Mouse (Mus musculus): Measurements from ENCODE around the gene Slc25a39. TPM values are rescaled to one million over a fixed set of nuclear protein-coding genes. Genes with fewer than 3 reads are reported as not detected.

The Slc25a39 gene
- polyA plus RNA-seq, 1 experiment from 2014 or later: 360 TPM

DNA sequence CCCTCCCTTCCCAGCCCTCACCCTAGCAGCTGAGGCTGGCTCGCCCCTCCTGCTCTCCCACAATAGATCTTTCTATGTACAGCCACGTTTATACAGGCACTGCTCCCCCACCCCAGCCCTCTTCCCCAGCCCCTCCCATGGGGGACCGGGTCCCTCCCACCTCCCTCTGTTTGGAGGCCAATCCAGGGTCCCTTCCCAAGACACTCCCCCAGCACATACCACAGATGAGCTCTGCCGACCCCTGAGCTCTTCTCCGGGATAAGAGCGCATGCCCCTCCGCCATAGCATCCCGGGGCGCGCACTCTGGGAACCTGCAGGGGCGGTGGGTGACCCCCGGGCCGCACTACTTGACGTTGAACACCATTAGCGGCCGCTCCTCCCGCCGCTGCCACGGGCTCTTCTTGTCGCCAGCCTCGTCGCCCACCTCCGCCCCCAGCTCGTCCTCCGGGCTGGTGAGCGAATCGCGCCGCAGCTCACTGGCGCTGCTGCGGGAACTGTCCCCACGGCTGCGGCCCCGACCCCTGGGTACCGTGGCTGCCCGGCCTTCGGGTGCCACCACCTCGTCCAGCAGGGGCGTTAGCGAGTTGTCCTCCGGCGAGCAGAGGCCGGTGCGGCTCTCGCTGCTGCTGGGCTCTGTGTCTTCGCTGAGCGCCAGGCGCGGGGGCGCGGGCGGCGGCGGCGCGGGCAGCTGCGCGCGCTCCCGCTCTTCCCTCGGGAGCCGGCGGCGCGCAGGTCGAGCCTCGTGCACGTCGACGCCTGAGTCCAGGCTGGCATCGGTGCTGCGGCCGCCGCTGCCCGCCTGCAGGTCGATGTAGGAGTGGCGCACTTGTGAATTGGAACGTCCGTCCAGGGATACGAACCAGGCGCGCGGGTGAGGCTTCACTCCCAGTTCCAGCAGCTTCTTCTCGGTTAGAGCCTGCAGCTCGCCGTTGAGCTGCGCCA is 29.6 kb upstream of the Slc25a39 start:
- Histone ChIP-seq H3K36me3 (ENCODE audit: insufficient read depth, low read length) (peaks cover 55% of the 10 kb centered on the region), H3K27ac (ENCODE audit: low read length) (peak overlapping the region; percentile 53; the same call in 1 of the 2 replicates), H3K4me3 (ENCODE audit: low read length) (peak overlapping the region; percentile 52), H3K27me3 (ENCODE audit: insufficient read depth, low read length) (no peaks in the 10 kb centered on the region), H3K4me1 (ENCODE audit: insufficient read depth, low read length) (peaks cover 23% of the 10 kb centered on the region), H3K4me2 (replicated peaks; ENCODE audit: low read depth, low read length) (peak overlapping the region; percentile 96), H3K9ac (replicated peaks; ENCODE audit: low read length) (peak overlapping the region; percentile 70), H3K9me3 (ENCODE audit: low read length) (no peaks in the 10 kb centered on the region)
- WGBS: 9% methylated on average over 81 of the region's 87 CpGs
- ATAC-seq (ENCODE audit: low FRiP score, low TSS enrichment): peak; percentile 61

DNA sequence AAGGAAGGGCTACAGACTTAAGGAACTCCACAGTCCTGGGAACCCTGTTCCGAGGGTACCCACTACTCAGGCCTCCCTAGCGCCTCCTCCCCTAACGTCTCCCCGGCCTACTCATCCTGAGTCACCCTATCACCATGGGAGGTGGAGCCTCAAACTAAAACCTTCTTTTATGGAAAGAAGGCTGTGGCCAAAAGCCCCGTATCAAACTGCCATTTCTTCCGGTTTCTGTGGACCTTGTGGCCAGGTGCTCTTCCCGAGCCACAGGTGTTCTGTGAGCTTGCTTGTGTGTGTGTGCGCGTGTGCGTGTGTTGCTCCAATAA is 28.7 kb upstream of the Slc25a39 start:
- Histone ChIP-seq H3K9ac (replicated peaks; ENCODE audit: low read length) (no peak overlapping the region), H3K4me3 (ENCODE audit: low read length) (no peak overlapping the region), H3K27ac (ENCODE audit: low read length) (no peak overlapping the region), H3K4me1 (ENCODE audit: insufficient read depth, low read length) (peaks cover 30% of the 10 kb centered on the region), H3K27me3 (ENCODE audit: insufficient read depth, low read length) (no peaks in the 10 kb centered on the region), H3K4me2 (replicated peaks; ENCODE audit: low read depth, low read length) (no peak overlapping the region), H3K36me3 (ENCODE audit: insufficient read depth, low read length) (peaks cover 48% of the 10 kb centered on the region), H3K9me3 (ENCODE audit: low read length) (no peaks in the 10 kb centered on the region)
- ATAC-seq (ENCODE audit: low FRiP score, low TSS enrichment): no peak
- 81% methylated on average over 10 of the region's 10 CpGs for WGBS

DNA sequence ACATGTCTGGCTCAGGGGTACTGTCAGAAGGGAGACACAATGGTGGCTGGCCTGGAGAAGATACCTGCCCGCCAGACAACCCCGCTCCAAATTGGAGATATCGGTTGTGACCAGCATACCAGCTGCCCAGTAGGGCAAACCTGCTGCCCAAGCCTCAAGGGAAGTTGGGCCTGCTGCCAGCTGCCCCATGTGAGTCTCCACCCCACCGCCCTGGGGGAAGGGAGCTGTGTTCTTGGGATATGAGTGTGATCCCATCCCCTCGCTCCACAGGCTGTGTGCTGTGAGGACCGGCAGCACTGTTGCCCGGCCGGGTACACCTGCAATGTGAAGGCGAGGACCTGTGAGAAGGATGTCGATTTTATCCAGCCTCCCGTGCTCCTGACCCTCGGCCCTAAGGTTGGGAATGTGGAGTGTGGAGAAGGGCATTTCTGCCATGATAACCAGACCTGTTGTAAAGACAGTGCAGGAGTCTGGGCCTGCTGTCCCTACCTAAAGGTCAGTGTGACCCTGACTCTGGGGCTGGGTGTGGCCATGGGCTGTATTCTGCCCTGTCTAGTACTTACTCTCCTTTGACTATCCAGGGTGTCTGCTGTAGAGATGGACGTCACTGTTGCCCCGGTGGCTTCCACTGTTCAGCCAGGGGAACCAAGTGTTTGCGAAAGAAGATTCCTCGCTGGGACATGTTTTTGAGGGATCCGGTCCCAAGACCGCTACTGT is 28.2 kb upstream of the Slc25a39 start:
- H3K36me3 ChIP-seq (ENCODE audit: insufficient read depth, low read length): peaks cover 44% of the 10 kb centered on the region
- no peak overlapping the region for H3K4me3 ChIP-seq (ENCODE audit: low read length)
- no peak for ATAC-seq (ENCODE audit: low FRiP score, low TSS enrichment)
- H3K27ac ChIP-seq (ENCODE audit: low read length): no peak overlapping the region
- peaks cover 34% of the 10 kb centered on the region for H3K4me1 ChIP-seq (ENCODE audit: insufficient read depth, low read length)
- H3K9me3 ChIP-seq (ENCODE audit: low read length): no peaks in the 10 kb centered on the region
- no peaks in the 10 kb centered on the region for H3K27me3 ChIP-seq (ENCODE audit: insufficient read depth, low read length)
- no peak overlapping the region for H3K4me2 ChIP-seq (replicated peaks; ENCODE audit: low read depth, low read length)
- no peak overlapping the region for H3K9ac ChIP-seq (replicated peaks; ENCODE audit: low read length)
- 88% methylated on average over 18 of the region's 18 CpGs for WGBS

DNA sequence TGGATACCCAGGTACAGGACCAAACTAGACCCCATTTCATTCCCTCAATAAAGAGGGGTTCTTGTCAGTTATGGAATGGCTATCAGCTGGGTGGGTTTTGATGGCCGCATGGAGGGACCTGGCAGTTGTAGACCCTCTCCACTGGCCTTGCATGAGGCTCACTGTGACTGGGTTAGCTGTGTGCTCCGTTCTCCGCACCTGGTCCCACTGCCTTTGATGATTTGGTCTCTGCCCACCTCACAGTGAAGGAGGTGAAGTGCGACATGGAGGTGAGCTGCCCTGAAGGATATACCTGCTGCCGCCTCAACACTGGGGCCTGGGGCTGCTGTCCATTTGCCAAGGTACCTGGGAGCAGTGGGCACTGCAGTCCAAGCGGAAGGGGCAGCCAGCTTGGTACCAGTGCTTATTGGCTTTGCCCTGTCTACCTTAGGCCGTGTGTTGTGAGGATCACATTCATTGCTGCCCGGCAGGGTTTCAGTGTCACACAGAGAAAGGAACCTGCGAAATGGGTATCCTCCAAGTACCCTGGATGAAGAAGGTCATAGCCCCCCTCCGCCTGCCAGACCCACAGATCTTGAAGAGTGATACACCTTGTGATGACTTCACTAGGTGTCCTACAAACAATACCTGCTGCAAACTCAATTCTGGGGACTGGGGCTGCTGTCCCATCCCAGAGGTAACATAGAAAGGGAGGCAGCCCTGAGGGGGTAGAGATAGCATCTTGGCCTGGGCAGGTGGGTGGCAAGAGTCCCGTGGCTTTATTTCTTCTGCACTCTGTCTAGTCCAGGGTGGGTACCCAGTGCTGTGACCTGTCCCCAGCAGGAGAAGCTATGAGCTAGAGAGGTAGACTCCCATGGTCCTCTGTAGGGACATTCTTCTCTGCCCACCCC is 27.3 kb upstream of the Slc25a39 start:
- Histone ChIP-seq H3K9me3 (ENCODE audit: low read length) (no peaks in the 10 kb centered on the region), H3K4me3 (ENCODE audit: low read length) (no peak overlapping the region), H3K4me1 (ENCODE audit: insufficient read depth, low read length) (peaks cover 34% of the 10 kb centered on the region), H3K36me3 (ENCODE audit: insufficient read depth, low read length) (peaks cover 39% of the 10 kb centered on the region), H3K27me3 (ENCODE audit: insufficient read depth, low read length) (no peaks in the 10 kb centered on the region), H3K9ac (replicated peaks; ENCODE audit: low read length) (no peak overlapping the region), H3K27ac (ENCODE audit: low read length) (no peak overlapping the region), H3K4me2 (replicated peaks; ENCODE audit: low read depth, low read length) (no peak overlapping the region)
- ATAC-seq (ENCODE audit: low FRiP score, low TSS enrichment): no peak
- WGBS: 92% methylated on average over 11 of the region's 11 CpGs

DNA sequence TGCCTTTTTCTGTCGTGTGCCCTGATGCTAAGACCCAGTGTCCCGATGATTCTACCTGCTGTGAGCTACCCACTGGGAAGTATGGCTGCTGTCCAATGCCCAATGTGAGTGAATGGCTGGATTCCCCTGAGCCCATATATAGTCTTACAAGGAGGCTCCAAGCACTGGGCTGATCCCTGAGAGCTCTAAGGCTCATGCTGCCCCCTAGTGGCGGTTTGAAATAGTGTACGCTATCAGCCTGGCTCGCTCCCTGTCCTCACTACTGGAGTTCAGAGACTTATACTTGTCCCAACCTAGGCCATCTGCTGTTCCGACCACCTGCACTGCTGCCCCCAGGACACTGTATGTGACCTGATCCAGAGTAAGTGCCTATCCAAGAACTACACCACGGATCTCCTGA is 26.7 kb upstream of the Slc25a39 start:
- no peak for ATAC-seq (ENCODE audit: low FRiP score, low TSS enrichment)
- Histone ChIP-seq H3K36me3 (ENCODE audit: insufficient read depth, low read length) (peaks cover 32% of the 10 kb centered on the region), H3K4me3 (ENCODE audit: low read length) (no peak overlapping the region), H3K27me3 (ENCODE audit: insufficient read depth, low read length) (no peaks in the 10 kb centered on the region), H3K27ac (ENCODE audit: low read length) (no peak overlapping the region), H3K4me2 (replicated peaks; ENCODE audit: low read depth, low read length) (no peak overlapping the region), H3K9me3 (ENCODE audit: low read length) (no peaks in the 10 kb centered on the region), H3K4me1 (ENCODE audit: insufficient read depth, low read length) (peaks cover 40% of the 10 kb centered on the region), H3K9ac (replicated peaks; ENCODE audit: low read length) (no peak overlapping the region)
- 11% methylated on average over 7 of the region's 7 CpGs for WGBS

DNA sequence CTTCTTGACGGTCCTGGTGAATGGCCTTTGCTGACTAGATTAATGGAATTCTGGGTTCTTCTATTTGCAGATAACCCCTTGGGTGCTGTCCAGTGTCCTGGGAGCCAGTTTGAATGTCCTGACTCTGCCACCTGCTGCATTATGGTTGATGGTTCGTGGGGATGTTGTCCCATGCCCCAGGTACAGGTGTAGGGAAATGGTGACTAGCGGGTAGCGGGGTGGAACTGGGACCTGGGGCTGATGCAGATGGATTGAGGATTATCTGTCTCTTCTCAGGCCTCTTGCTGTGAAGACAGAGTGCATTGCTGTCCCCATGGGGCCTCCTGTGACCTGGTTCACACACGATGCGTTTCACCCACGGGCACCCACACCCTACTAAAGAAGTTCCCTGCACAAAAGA is 26.1 kb upstream of the Slc25a39 start:
- no peak for ATAC-seq (ENCODE audit: low FRiP score, low TSS enrichment)

DNA sequence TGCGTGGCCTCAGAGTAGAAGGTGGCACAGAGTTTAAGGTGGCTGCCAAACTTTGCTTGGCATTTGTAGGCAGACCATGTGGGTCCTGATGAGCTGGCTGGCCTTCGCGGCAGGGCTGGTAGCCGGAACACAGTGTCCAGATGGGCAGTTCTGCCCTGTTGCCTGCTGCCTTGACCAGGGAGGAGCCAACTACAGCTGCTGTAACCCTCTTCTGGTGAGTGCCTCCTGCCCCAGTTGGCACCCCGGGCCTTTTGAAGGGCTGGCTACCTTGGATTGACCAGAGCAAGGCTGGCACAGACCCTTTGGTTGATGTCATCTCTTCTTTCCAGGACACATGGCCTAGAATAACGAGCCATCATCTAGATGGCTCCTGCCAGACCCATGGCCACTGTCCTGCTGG is 25.1 kb upstream of the Slc25a39 start:
- Histone ChIP-seq H3K27ac (ENCODE audit: low read length) (no peak overlapping the region), H3K4me3 (ENCODE audit: low read length) (no peak overlapping the region), H3K9ac (replicated peaks; ENCODE audit: low read length) (no peak overlapping the region), H3K9me3 (ENCODE audit: low read length) (no peaks in the 10 kb centered on the region), H3K27me3 (ENCODE audit: insufficient read depth, low read length) (no peaks in the 10 kb centered on the region), H3K4me1 (ENCODE audit: insufficient read depth, low read length) (peaks cover 31% of the 10 kb centered on the region), H3K4me2 (replicated peaks; ENCODE audit: low read depth, low read length) (no peak overlapping the region), H3K36me3 (ENCODE audit: insufficient read depth, low read length) (peaks cover 26% of the 10 kb centered on the region)
- ATAC-seq (ENCODE audit: low FRiP score, low TSS enrichment): no peak
- 88% methylated on average over 6 of the region's 6 CpGs for WGBS

More for the DNA sequence above, 26.1 kb upstream of the Slc25a39 start:
- Histone ChIP-seq H3K4me1 (ENCODE audit: insufficient read depth, low read length) (peaks cover 40% of the 10 kb centered on the region), H3K9ac (replicated peaks; ENCODE audit: low read length) (no peak overlapping the region), H3K36me3 (ENCODE audit: insufficient read depth, low read length) (peaks cover 27% of the 10 kb centered on the region), H3K9me3 (ENCODE audit: low read length) (no peaks in the 10 kb centered on the region), H3K4me2 (replicated peaks; ENCODE audit: low read depth, low read length) (no peak overlapping the region), H3K4me3 (ENCODE audit: low read length) (no peak overlapping the region), H3K27ac (ENCODE audit: low read length) (no peak overlapping the region), H3K27me3 (ENCODE audit: insufficient read depth, low read length) (no peaks in the 10 kb centered on the region)
- 87% methylated on average over 7 of the region's 7 CpGs for WGBS

DNA sequence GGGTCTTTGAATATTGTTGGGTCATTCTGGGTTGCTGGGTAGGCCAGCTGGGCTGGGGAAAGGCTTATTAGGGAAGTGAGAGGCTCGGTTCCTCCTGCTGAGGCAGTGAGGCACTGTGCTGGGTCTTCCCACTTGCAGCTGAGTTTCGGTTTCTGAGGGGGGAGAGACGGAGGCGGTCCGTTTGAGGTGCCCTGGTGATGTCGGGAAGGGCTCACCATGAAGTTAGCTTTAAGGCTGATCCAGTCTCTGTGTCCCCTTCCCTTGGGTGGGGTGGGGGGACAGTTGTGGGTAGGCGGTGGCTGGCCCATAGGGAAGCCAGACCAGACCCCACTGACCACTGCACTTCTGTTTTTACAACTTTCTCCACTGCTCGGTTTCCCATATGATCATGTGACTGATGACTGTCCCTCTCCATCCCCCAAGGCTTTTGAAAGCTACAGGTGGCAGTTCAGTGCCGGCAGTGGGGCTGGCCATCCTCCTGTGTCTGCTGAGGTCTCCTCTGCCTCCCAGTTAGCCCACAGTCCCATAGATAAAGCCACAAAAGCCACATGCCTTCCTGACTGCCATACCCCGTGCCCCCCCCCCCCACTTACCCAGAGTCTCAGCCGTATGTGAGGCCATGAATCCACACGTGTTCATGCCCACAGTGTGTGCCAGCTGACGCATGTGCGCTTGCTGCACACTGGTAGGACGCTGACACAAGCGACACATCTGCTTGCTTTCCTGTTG is 24.5 kb upstream of the Slc25a39 start:
- H3K4me2 ChIP-seq (replicated peaks; ENCODE audit: low read depth, low read length): 0 out of 2 replicates have a peak overlapping the region, but pooled peaks have one; percentile 18
- peaks cover 25% of the 10 kb centered on the region for H3K4me1 ChIP-seq (ENCODE audit: insufficient read depth, low read length)
- 0 out of 2 replicates have a peak overlapping the region, but pooled peaks have one; percentile 41 for H3K9ac ChIP-seq (replicated peaks; ENCODE audit: low read length)
- no peaks in the 10 kb centered on the region for H3K27me3 ChIP-seq (ENCODE audit: insufficient read depth, low read length)
- peaks cover 26% of the 10 kb centered on the region for H3K36me3 ChIP-seq (ENCODE audit: insufficient read depth, low read length)
- H3K27ac ChIP-seq (ENCODE audit: low read length): no peak overlapping the region
- H3K4me3 ChIP-seq (ENCODE audit: low read length): no peak overlapping the region
- 63% methylated on average over 16 of the region's 16 CpGs for WGBS
- H3K9me3 ChIP-seq (ENCODE audit: low read length): no peaks in the 10 kb centered on the region
- no peak for ATAC-seq (ENCODE audit: low FRiP score, low TSS enrichment)

DNA sequence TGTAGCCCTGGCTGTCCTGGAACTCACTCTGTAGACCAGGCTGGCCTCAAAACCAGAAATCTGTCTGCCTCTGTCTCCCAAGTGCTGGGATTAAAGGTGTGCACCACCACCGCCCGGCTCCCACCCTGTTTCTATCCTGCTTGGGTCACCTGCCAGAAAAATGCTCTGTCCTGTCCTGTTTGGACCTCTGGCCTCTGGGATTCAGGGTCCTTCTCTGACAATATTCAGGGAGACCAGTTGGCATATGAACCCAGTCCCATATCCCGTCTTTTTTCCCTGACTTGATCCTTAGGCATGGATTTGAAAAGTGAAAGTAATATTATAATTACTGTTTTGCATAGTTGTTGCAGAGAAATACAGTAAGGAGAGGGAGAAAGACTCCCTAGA is 24.0 kb upstream of the Slc25a39 start:
- H3K4me2 ChIP-seq (replicated peaks; ENCODE audit: low read depth, low read length): 0 out of 2 replicates have a peak overlapping the region, but pooled peaks have one; percentile 18
- no peak overlapping the region for H3K4me3 ChIP-seq (ENCODE audit: low read length)
- no peak overlapping the region for H3K27ac ChIP-seq (ENCODE audit: low read length)
- 92% methylated on average over 3 of the region's 3 CpGs for WGBS
- H3K4me1 ChIP-seq (ENCODE audit: insufficient read depth, low read length): peaks cover 20% of the 10 kb centered on the region
- H3K9me3 ChIP-seq (ENCODE audit: low read length): no peaks in the 10 kb centered on the region
- H3K9ac ChIP-seq (replicated peaks; ENCODE audit: low read length): no peak overlapping the region
- peaks cover 26% of the 10 kb centered on the region for H3K36me3 ChIP-seq (ENCODE audit: insufficient read depth, low read length)
- H3K27me3 ChIP-seq (ENCODE audit: insufficient read depth, low read length): no peaks in the 10 kb centered on the region
- no peak for ATAC-seq (ENCODE audit: low FRiP score, low TSS enrichment)
